Mouse (Mus musculus): ENCODE results near the gene Copz1. TPM values are rescaled to one million over a fixed set of nuclear protein-coding genes. Genes with fewer than 3 reads are reported as not detected.
A peak's percentile ranks its signal among the peaks of the same experiment; 100 is the strongest.

Gene Copz1
- polyA plus RNA-seq, 1 experiment from 2014 or later: 162 TPM

GRCm38 (mm10) chr15:103322396-103322795, 49.9 kb downstream of the Copz1 start:
- no peak overlapping the region for H3K27ac ChIP-seq (ENCODE audit: low read length)
- TF ChIP-seq CTCF (IDR thresholded peaks at IDR 0.05): no peak
- TF ChIP-seq EP300 (IDR thresholded peaks at IDR 0.05): no peak
- peak overlapping the region; percentile 89 for H3K4me2 ChIP-seq (replicated peaks; ENCODE audit: low read depth, low read length)
- no peaks in the 10 kb centered on the region for H3K27me3 ChIP-seq (replicated peaks; ENCODE audit: insufficient read depth, low read length)
- H3K4me1 ChIP-seq (ENCODE audit: insufficient read depth, low read depth, low read length): peaks cover 7% of the 10 kb centered on the region; the same call in 1 of the 2 replicates
- 61% methylated on average over 4 of the region's 4 CpGs for WGBS
- H3K36me3 ChIP-seq (ENCODE audit: insufficient read depth, low read length): no peaks in the 10 kb centered on the region
- H3K4me3 ChIP-seq (ENCODE audit: low read depth, low read length): peak overlapping the region; percentile 67
- ATAC-seq (no peak), DNase-seq (ENCODE audit: low spot score) (no peak)
- no peaks in the 10 kb centered on the region for H3K9me3 ChIP-seq (ENCODE audit: low read length)
- peak overlapping the region; percentile 59; the same call in 1 of the 2 replicates for H3K9ac ChIP-seq (replicated peaks; ENCODE audit: low read depth)

DNA sequence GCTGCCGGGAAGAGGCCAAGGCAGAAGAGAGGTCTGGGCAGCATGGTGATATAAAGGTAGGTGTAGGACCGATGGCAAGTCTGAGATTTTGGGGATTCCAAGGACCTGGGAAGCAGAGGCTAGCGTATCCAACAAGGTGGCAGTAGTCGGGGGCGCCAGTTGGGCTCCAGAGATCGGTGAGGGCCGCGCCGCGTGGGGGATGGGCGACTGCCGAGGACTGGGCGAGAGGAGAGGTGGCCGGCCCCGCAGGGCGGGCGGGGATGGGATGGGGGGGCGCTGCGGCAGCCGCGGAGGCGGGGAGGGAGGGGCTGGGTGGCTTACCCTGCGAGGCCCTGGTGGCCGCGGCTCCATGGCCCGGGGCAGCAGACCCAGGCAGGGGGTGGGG, 50.5 kb downstream of the Copz1 start:
- peak overlapping the region; percentile 67 for H3K4me3 ChIP-seq (ENCODE audit: low read depth, low read length)
- no peaks in the 10 kb centered on the region for H3K9me3 ChIP-seq (ENCODE audit: low read length)
- peak; percentile 61 for ATAC-seq
- peak overlapping the region; percentile 89 for H3K4me2 ChIP-seq (replicated peaks; ENCODE audit: low read depth, low read length)
- TF ChIP-seq EP300 (IDR thresholded peaks at IDR 0.05): no peak
- no peak for TF ChIP-seq CTCF (IDR thresholded peaks at IDR 0.05)
- 2% methylated on average over 11 of the region's 26 CpGs for WGBS
- no peak for DNase-seq (ENCODE audit: low spot score)
- peak overlapping the region; percentile 59; the same call in 1 of the 2 replicates for H3K9ac ChIP-seq (replicated peaks; ENCODE audit: low read depth)
- no peak overlapping the region for H3K27ac ChIP-seq (ENCODE audit: low read length)
- peaks cover 7% of the 10 kb centered on the region; the same call in 1 of the 2 replicates for H3K4me1 ChIP-seq (ENCODE audit: insufficient read depth, low read depth, low read length)
- H3K36me3 ChIP-seq (ENCODE audit: insufficient read depth, low read length): no peaks in the 10 kb centered on the region
- H3K27me3 ChIP-seq (replicated peaks; ENCODE audit: insufficient read depth, low read length): no peaks in the 10 kb centered on the region

DNA sequence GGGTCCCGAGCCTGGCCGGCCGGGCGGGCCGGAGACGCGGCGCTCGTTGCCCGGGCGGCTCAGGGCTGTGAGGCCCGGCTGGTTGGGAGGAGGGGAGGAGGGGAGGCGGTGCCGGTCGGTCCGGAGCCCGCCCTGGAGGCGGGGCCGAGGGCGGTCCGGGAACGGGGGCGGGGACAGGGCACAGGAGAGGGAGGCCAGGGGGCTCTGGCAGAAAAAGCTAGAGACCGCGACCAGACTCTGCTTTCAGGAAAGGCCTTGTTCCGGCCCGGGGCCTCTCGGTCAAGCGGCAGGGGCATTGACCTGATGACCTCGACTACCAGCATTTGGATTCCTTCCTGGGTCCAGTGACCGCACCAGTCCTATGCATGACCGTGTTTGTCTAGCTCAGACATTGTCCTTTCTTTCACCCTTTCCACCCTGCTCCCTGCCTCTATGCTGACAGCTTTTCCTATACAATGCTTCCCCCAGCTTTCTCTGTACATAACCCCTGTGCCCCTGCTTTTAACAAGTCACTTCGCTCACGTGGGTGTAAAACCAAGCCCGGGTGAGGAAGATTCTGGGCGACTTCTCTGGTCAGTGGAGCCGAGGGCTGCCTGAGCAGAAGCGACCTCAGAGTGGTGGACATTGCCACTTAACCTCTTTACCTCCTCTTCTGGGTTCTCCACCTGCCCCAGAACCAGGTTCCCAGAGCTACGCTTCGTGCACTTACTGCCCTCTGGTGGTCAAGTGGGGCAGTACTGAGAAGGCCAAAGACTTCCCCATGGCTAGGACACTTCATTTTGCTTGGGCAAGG, 51.1 kb downstream of the Copz1 start:
- Histone ChIP-seq H3K9me3 (ENCODE audit: low read length) (no peaks in the 10 kb centered on the region), H3K4me1 (ENCODE audit: insufficient read depth, low read depth, low read length) (peaks cover 7% of the 10 kb centered on the region; the same call in 1 of the 2 replicates), H3K27me3 (replicated peaks; ENCODE audit: insufficient read depth, low read length) (no peaks in the 10 kb centered on the region), H3K27ac (ENCODE audit: low read length) (peak overlapping the region; percentile 8; the same call in 1 of the 2 replicates), H3K9ac (replicated peaks; ENCODE audit: low read depth) (peak overlapping the region; percentile 59; the same call in 1 of the 2 replicates), H3K4me3 (ENCODE audit: low read depth, low read length) (peak overlapping the region; percentile 67), H3K36me3 (ENCODE audit: insufficient read depth, low read length) (no peaks in the 10 kb centered on the region), H3K4me2 (replicated peaks; ENCODE audit: low read depth, low read length) (peak overlapping the region; percentile 89)
- WGBS: 3% methylated on average over 17 of the region's 40 CpGs
- TF ChIP-seq CTCF (IDR thresholded peaks at IDR 0.05): peak; percentile 97
- no peak for TF ChIP-seq EP300 (IDR thresholded peaks at IDR 0.05)
- DNase-seq (ENCODE audit: low spot score): peak; percentile 91
- peak; percentile 98 for ATAC-seq

DNA sequence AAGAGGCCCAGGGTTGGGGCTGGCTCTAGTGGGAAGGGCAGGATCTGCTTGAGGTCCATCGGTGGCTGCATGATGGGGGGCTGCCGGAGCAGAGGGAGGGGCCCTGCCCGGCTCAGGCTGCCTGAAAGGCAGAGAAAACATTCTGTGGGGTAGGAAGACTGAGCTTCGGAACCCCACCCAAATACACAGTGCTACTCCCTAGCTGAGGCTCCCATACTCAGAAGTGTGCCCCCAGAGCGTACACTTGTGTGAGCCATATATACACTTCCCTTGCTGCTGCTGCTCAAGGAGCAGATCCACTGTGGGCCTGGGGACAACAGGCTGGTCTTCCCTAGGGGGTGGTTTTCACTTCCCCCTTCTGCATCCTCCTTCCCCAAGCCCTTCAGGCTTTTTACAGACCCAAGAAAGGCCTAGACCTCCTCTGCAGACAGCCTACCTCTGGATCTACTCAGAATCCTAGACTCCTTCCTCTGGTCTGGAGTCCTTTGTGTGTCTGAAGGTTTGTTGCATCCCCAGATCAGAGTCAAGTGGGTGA, 60.6 kb downstream of the Copz1 start:
- Histone ChIP-seq H3K36me3 (ENCODE audit: insufficient read depth, low read length) (no peaks in the 10 kb centered on the region), H3K27ac (ENCODE audit: low read length) (no peak overlapping the region), H3K4me3 (ENCODE audit: low read depth, low read length) (no peak overlapping the region), H3K9ac (replicated peaks; ENCODE audit: low read depth) (no peak overlapping the region), H3K4me1 (ENCODE audit: insufficient read depth, low read depth, low read length) (no peaks in the 10 kb centered on the region), H3K4me2 (replicated peaks; ENCODE audit: low read depth, low read length) (no peak overlapping the region), H3K9me3 (ENCODE audit: low read length) (no peaks in the 10 kb centered on the region), H3K27me3 (replicated peaks; ENCODE audit: insufficient read depth, low read length) (0 out of 2 replicates have a peak, but pooled peaks cover 3% of the 10 kb centered on the region)
- WGBS: 70% methylated on average over 5 of the region's 5 CpGs
- DNase-seq (ENCODE audit: low spot score): no peak
- no peak for ATAC-seq
- TF ChIP-seq EP300 (IDR thresholded peaks at IDR 0.05) (no peak), CTCF (IDR thresholded peaks at IDR 0.05) (no peak)

GRCm38 (mm10) chr15:103333738-103334137, 61.2 kb downstream of the Copz1 start:
- peak; percentile 32; the same call in 1 of the 2 replicates for ATAC-seq
- no peak overlapping the region for H3K27ac ChIP-seq (ENCODE audit: low read length)
- H3K9ac ChIP-seq (replicated peaks; ENCODE audit: low read depth): no peak overlapping the region
- DNase-seq (ENCODE audit: low spot score): no peak
- H3K9me3 ChIP-seq (ENCODE audit: low read length): no peaks in the 10 kb centered on the region
- 0 out of 2 replicates have a peak, but pooled peaks cover 3% of the 10 kb centered on the region for H3K27me3 ChIP-seq (replicated peaks; ENCODE audit: insufficient read depth, low read length)
- 65% methylated on average over 5 of the region's 5 CpGs for WGBS
- TF ChIP-seq CTCF (IDR thresholded peaks at IDR 0.05): no peak
- TF ChIP-seq EP300 (IDR thresholded peaks at IDR 0.05): no peak
- no peaks in the 10 kb centered on the region for H3K4me1 ChIP-seq (ENCODE audit: insufficient read depth, low read depth, low read length)
- no peaks in the 10 kb centered on the region for H3K36me3 ChIP-seq (ENCODE audit: insufficient read depth, low read length)
- H3K4me3 ChIP-seq (ENCODE audit: low read depth, low read length): no peak overlapping the region
- H3K4me2 ChIP-seq (replicated peaks; ENCODE audit: low read depth, low read length): no peak overlapping the region

- Histone ChIP-seq H3K27ac (ENCODE audit: low read length) (no peak overlapping the region), H3K9ac (replicated peaks; ENCODE audit: low read depth) (no peak overlapping the region), H3K36me3 (ENCODE audit: insufficient read depth, low read length) (no peaks in the 10 kb centered on the region), H3K4me3 (ENCODE audit: low read depth, low read length) (no peak overlapping the region), H3K4me1 (ENCODE audit: insufficient read depth, low read depth, low read length) (no peaks in the 10 kb centered on the region), H3K9me3 (ENCODE audit: low read length) (no peaks in the 10 kb centered on the region), H3K27me3 (replicated peaks; ENCODE audit: insufficient read depth, low read length) (peaks cover 8% of the 10 kb centered on the region; the same call in 1 of the 2 replicates), H3K4me2 (replicated peaks; ENCODE audit: low read depth, low read length) (no peak overlapping the region)
- DNase-seq (ENCODE audit: low spot score) (no peak), ATAC-seq (no peak)
- TF ChIP-seq EP300 (IDR thresholded peaks at IDR 0.05): no peak
- TF ChIP-seq CTCF (IDR thresholded peaks at IDR 0.05): no peak
- WGBS: 39% methylated on average over 2 of the region's 2 CpGs
Observed at GRCm38 (mm10) chr15:103334194-103334593, 61.7 kb downstream of the Copz1 start.

All from lung, postnatal 0 days (tissue).